Mouse (Mus musculus) neural tube, embryonic 14.5 days (tissue): ENCODE data around the gene Brf1. TPM values are rescaled to one million over a fixed set of nuclear protein-coding genes. Genes with fewer than 3 reads are reported as not detected.
A peak's percentile ranks its signal among the peaks of the same experiment; 100 is the strongest.

Experiments
- ATAC-seq: fragments of 200-750 bp; cut with Nextera tagmentation; 2 replicates; pipeline ENCODE4 v1.8.0; 2017; ENCODE audit warnings: low read depth, mild to moderate bottlenecking, moderate TSS enrichment, moderate library complexity
- H3K27ac ChIP-seq: fragments of 300-500 bp; sonication (generic); 2 replicates; pipeline ENCODE4 v1.5.1; 2014; ENCODE audit warnings: low read depth, mild to moderate bottlenecking, control low read depth, low read length, moderate library complexity, mixed read lengths
- H3K27me3 ChIP-seq: fragments of 300-500 bp; sonication (generic); 2 replicates; pipeline ENCODE4 v1.6.1; 2014; ENCODE audit warnings: low read length; ENCODE audit not compliant: control insufficient read depth, insufficient read depth
- H3K36me3 ChIP-seq: fragments of 300-500 bp; sonication (generic); 2 replicates; pipeline ENCODE4 v1.6.1; 2014; ENCODE audit warnings: low read length, mixed read lengths; ENCODE audit not compliant: control insufficient read depth, insufficient read depth
- H3K4me1 ChIP-seq: fragments of 300-500 bp; sonication (generic); 2 replicates; pipeline ENCODE4 v1.6.1; 2014; ENCODE audit warnings: low read length; ENCODE audit not compliant: control insufficient read depth, insufficient read depth
- H3K4me2 ChIP-seq: fragments of 300-500 bp; sonication (generic); 2 replicates; pipeline ENCODE4 v1.6.1; 2014; ENCODE audit warnings: mild to moderate bottlenecking, low read depth, low read length, control low read depth
- H3K4me3 ChIP-seq: fragments of 300-500 bp; sonication (generic); 2 replicates; pipeline ENCODE4 v1.5.1; 2014; ENCODE audit warnings: low read depth, low read length, control low read depth, mixed read lengths
- H3K9ac ChIP-seq: fragments of 300-500 bp; sonication (generic); replicated peaks from 2 replicates; pipeline ENCODE4 v1.6.1; 2014; ENCODE audit warnings: low read depth, mild to moderate bottlenecking, control low read depth, low read length, mixed read lengths
- H3K9me3 ChIP-seq: fragments of 300-500 bp; sonication (generic); 2 replicates; pipeline ENCODE4 v1.6.1; 2016; ENCODE audit warnings: low read length; ENCODE audit not compliant: control insufficient read depth
- WGBS: fragments of 180-500 bp; shearing (Covaris S2); extraction: QIAGEN DNeasy Blood & Tissue Kit; methylation state at CpG from one replicate; pipeline ENCODE4 v1.1.7; 2014; 5-methylcytosine and 5-hydroxymethylcytosine counted together
- microRNA-seq: library from miRNA; unstranded; fragments of <30 nt; microRNA quantifications from one replicate; pipeline ENCODE4, GENCODE M21; 2016
- polyA plus RNA-seq: library from polyadenylated mRNA; unstranded; fragments of >200 nt; fragmentation: Nextera tagmentation; extraction: Ambion mirVana; gene quantifications from 2 replicates; pipeline ENCODE4 v1.2.1, GENCODE M21; 2014

The Brf1 gene
- polyA plus RNA-seq, 1 experiment from 2014 or later, result 52.1 TPM

DNA sequence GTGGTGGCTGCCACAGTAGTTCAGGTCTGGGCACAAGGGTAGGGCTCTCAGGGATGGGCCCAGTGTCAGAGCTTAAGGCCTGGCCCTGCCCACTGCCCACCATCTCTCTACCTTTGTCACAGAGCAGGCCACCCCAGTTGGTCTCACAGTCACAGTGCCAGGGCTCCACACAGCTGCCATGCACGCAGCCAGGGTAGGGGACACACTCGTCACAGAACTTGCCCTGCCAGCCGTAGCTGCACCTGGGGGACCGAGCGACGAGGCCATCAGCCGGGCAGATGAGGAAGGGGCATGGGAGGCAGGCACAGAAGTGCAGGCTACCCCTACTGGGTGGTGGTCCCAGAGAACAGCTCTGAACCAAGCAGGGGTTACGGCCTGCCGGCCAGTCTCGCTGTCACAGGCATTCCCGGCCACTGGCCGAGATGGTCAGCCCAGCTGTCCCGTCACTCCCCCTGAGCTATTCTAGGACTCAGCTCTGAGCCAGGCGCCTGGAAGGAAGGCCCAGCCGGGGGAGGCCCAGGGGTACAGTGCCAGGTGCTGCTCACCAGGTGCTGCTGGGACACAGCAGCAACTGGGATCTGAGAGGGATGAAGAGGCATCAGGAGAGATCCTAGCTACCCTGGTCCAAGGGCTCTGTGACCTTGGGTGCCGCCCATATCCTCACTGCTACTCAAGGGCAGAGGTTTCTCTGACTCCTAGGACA lies 83.7 kb downstream of the Brf1 start:
- H3K36me3 ChIP-seq, result peaks cover 23% of the 10 kb centered on the region
- no peak overlapping the region for H3K27ac ChIP-seq
- WGBS, result 81% methylated on average over 16 of the region's 16 CpGs
- no peaks in the 10 kb centered on the region for H3K9me3 ChIP-seq
- H3K27me3 ChIP-seq, result no peaks in the 10 kb centered on the region
- no peaks in the 10 kb centered on the region; the same call in 1 of the 2 replicates for H3K4me1 ChIP-seq
- no peak overlapping the region for H3K4me3 ChIP-seq
- ATAC-seq, result no peak
- H3K4me2 ChIP-seq, result no peak overlapping the region
- H3K9ac ChIP-seq, result no peak overlapping the region

DNA sequence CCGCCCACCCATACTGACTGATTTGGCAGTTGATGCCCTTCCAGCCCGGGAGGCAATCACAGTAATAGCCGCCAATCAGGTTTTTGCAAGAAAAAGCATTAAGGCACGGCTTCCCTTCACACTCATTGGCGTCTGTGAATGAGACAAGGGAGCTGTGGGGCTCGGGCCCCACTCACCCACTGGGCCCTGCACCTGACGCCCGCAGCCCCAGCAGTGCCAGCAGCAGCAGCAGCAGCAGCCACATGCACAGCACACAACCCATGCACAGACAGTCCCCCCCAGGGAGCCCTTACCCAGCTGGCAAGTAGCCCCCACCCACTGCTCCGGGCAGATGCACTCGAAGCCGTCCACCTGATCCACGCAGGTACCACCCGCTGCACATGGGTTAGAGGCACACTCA lies 84.9 kb downstream of the Brf1 start:
- peaks cover 27% of the 10 kb centered on the region for H3K36me3 ChIP-seq
- no peaks in the 10 kb centered on the region; the same call in 1 of the 2 replicates for H3K4me1 ChIP-seq
- peak; percentile 65; the same call in 1 of the 2 replicates for ATAC-seq
- no peak overlapping the region for H3K9ac ChIP-seq
- no peak overlapping the region for H3K4me2 ChIP-seq
- no peaks in the 10 kb centered on the region for H3K27me3 ChIP-seq
- no peaks in the 10 kb centered on the region for H3K9me3 ChIP-seq
- H3K4me3 ChIP-seq, result no peak overlapping the region
- no peak overlapping the region for H3K27ac ChIP-seq
- WGBS, result 42% methylated on average over 13 of the region's 13 CpGs

DNA sequence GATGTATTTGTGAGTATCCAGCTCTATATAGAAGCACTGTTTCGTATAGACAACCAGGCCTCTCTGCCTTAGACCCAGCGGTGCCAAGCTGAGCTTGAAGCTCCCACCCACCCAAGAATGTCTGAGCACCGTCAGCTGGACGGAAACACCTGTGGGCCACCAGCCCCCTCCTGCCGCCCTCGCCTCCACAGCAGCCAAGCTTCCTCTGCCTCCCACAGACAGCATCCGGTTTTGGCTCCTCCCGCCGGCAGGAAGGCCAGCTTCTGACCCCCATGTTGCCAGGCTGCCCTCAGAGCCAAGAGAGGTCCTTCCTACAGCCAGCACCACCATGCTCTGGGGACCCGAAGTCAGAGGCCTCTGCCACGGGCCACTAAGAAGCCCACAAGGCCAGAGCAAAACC lies 86.0 kb downstream of the Brf1 start:
- H3K9ac ChIP-seq, result no peak overlapping the region
- no peak for ATAC-seq
- whole genome bisulfite sequencing, result 86% methylated on average over 11 of the region's 11 CpGs
- H3K4me3 ChIP-seq, result no peak overlapping the region
- H3K27ac ChIP-seq, result no peak overlapping the region
- H3K9me3 ChIP-seq, result no peaks in the 10 kb centered on the region
- no peaks in the 10 kb centered on the region; the same call in 1 of the 2 replicates for H3K4me1 ChIP-seq
- peaks cover 37% of the 10 kb centered on the region for H3K36me3 ChIP-seq
- no peaks in the 10 kb centered on the region for H3K27me3 ChIP-seq
- H3K4me2 ChIP-seq, result no peak overlapping the region

DNA sequence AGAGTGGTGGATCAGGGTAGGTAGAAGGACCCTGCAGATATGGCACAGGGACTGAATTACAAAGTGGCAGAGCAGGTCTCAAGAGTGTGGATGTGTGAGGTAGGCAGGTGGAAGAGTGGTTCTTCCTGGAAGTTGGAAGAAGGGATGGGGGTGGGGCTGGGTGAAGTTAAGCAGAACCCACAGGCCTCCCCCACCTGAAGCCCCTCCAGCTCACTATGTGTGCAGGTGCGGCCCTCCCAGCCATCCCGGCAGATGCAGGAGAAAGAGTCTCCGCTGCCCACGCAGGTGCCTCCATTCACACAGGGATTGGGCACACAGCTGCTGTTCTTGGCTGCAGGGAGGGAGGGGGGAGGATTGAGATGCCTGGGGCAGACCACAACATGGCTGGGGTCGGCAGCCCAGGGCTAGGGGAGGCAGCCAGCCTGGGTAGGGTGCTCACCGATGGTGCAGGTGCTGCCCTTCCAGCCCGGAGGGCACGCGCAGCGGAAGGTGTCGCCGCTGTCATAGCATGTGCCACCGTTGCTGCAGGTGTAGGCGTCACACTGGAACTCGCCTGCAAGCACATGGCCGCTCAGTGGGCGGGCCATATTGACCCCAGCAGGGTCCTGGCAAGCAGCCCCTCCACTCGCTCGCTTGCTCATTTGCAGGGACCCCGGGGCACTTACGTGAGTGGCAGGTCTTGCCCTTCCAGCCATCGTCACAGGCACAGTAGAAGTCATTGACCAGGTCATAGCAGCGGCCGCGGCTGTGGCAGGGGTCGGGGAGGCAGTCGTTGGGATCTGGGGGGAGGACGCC lies 87.4 kb downstream of the Brf1 start:
- Histone ChIP-seq H3K4me1 (no peaks in the 10 kb centered on the region; the same call in 1 of the 2 replicates), H3K27me3 (no peaks in the 10 kb centered on the region), H3K9ac (no peak overlapping the region), H3K9me3 (no peaks in the 10 kb centered on the region), H3K27ac (no peak overlapping the region), H3K4me3 (no peak overlapping the region), H3K36me3 (peaks cover 50% of the 10 kb centered on the region), H3K4me2 (no peak overlapping the region)
- WGBS, result 90% methylated on average over 28 of the region's 28 CpGs
- no peak for ATAC-seq

DNA sequence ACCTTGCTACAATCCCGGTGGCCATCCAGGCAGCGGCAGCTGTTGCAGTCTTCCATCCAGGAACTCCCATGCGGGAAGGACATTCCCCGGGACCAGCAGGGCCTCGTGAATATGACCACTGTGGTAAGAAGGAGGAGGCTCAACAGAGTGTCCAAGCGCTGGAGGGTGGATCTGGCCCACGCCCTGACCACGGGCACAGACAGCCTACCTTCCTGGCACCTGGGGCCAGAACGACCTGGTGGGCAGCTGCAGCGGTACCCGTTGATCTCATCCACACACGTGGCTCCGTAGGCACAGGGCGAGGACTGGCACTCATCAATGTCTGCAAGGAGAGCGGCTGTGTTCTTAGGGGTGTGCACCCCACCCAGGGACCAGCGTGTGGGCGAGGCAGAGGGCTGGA lies 88.8 kb downstream of the Brf1 start:
- Histone ChIP-seq H3K4me3 (no peak overlapping the region), H3K27ac (no peak overlapping the region), H3K36me3 (peaks cover 54% of the 10 kb centered on the region), H3K9ac (no peak overlapping the region), H3K27me3 (no peaks in the 10 kb centered on the region), H3K4me1 (no peaks in the 10 kb centered on the region; the same call in 1 of the 2 replicates), H3K4me2 (no peak overlapping the region), H3K9me3 (no peaks in the 10 kb centered on the region)
- 93% methylated on average over 17 of the region's 17 CpGs for WGBS
- ATAC-seq, result no peak

Small RNAs within 50 kb of the gene (microRNA-seq; reads per million reads assigned to microRNA genes)
- gene Mir6941, result 1.1 reads per million

Other genes starting within 250 kb of the Brf1 start
- 4.5 and 6.9 TPM in 2 replicates for gene Pld4, start 240.0 kb downstream of the Brf1 start, polyA plus RNA-seq
- 3.1 and 4.9 TPM in 2 replicates for gene Ahnak2, start 198.0 kb downstream of the Brf1 start, polyA plus RNA-seq
- 17.5 and 17.8 TPM in 2 replicates for gene Clba1, start 191.8 kb downstream of the Brf1 start, polyA plus RNA-seq
- 33.6 and 37.5 TPM in 2 replicates for gene Cdca4, start 171.3 kb downstream of the Brf1 start, polyA plus RNA-seq
- 0.10 TPM in 1 of 2 replicates, not detected in the other for gene Gpr132, start 132.5 kb downstream of the Brf1 start, polyA plus RNA-seq
- gene Jag2, start 70.9 kb downstream of the Brf1 start, polyA plus RNA-seq, result 14.0 and 17.2 TPM in 2 replicates
- gene Nudt14, start 58.6 kb downstream of the Brf1 start, polyA plus RNA-seq, result 57.1 and 64.1 TPM in 2 replicates
- 48.1 and 55.5 TPM in 2 replicates for gene Btbd6, start 24.2 kb downstream of the Brf1 start, polyA plus RNA-seq
- 23.0 and 29.4 TPM in 2 replicates for gene Pacs2, start 13.8 kb upstream of the Brf1 start, polyA plus RNA-seq
- 0.21 and 0.36 TPM in 2 replicates for gene Tex22, start 73.8 kb upstream of the Brf1 start, polyA plus RNA-seq
- gene Mta1, start 97.6 kb upstream of the Brf1 start, polyA plus RNA-seq, result 19.2 and 19.6 TPM in 2 replicates
- 239 and 300 TPM in 2 replicates for gene Crip2, start 139.5 kb upstream of the Brf1 start, polyA plus RNA-seq
- 11.7 and 46.0 TPM in 2 replicates for gene Crip1, start 145.6 kb upstream of the Brf1 start, polyA plus RNA-seq
- gene Tedc1, start 155.7 kb upstream of the Brf1 start, polyA plus RNA-seq, result 12.7 and 17.5 TPM in 2 replicates
- 24.9 and 29.4 TPM in 2 replicates for gene Tmem121, start 185.2 kb upstream of the Brf1 start, polyA plus RNA-seq